Mouse (Mus musculus): ENCODE measurements around the gene Msi1. TPM values are rescaled to one million over a fixed set of nuclear protein-coding genes. Genes with fewer than 3 reads are reported as not detected.
A peak's percentile ranks its signal among the peaks of the same experiment; 100 is the strongest.

Gene Msi1
- polyA plus RNA-seq, 1 experiment: 60.4 TPM

GRCm38 (mm10) chr5:115402063-115402462 is 27.3 kb upstream of the Msi1 start:
- DNase-seq: no peak
- TF ChIP-seq POLR2A (IDR thresholded peaks at IDR 0.05; ENCODE audit: borderline replicate concordance, insufficient read depth, low read length) (no peak), CTCF (IDR thresholded peaks at IDR 0.05; ENCODE audit: borderline replicate concordance, insufficient read depth, low read depth, low read length) (no peak)
- Histone ChIP-seq H3K4me3 (replicated peaks; ENCODE audit: insufficient read depth, low read depth, low read length) (no peak overlapping the region), H3K27me3 (ENCODE audit: control insufficient read depth, insufficient read depth, low read length) (no peaks in the 10 kb centered on the region; the same call in 1 of the 2 replicates), H3K27ac (ENCODE audit: insufficient read depth, low read length) (no peak overlapping the region), H3K4me1 (ENCODE audit: control insufficient read depth, insufficient read depth, low read length) (0 out of 2 replicates have a peak, but pooled peaks cover 3% of the 10 kb centered on the region)
- WGBS: 89% methylated on average over 8 of the region's 8 CpGs

DNA sequence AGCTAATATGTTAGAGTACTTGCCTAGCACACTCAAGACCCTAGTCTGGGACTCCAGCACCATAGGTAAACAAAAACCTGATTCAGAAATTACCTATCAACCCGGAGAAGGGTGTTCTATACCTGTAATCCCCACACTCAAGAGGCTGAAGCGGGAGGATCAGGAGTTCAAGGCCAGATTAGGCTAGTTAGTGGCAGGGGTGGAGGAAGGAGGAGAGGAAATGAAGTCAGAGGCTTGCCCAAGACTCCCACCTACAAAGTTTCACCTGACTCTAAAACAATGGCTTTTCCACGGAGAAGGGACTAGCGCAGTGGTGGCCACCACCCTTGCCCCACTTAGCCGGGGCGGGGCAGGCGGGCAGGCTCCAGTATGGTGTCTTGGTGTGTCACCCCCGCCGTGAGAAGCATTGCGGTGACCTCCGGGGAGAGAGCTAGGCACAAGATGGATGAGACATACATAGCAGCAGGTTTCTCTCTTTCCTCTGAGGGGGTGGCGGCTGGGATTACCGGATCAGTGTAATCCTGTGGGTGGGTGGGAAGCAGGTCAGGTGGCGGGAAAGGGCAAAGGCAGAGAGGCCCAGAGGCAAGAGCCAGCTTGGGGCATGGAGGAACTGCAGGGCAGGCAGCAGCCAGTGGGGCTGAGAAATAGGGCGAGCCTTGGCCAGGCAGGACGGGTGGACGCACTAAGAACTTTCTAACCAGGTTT is 25.8 kb upstream of the Msi1 start:
- Histone ChIP-seq H3K4me1 (ENCODE audit: control insufficient read depth, insufficient read depth, low read length) (0 out of 2 replicates have a peak, but pooled peaks cover 3% of the 10 kb centered on the region), H3K27ac (ENCODE audit: insufficient read depth, low read length) (no peak overlapping the region), H3K4me3 (replicated peaks; ENCODE audit: insufficient read depth, low read depth, low read length) (no peak overlapping the region), H3K27me3 (ENCODE audit: control insufficient read depth, insufficient read depth, low read length) (no peaks in the 10 kb centered on the region; the same call in 1 of the 2 replicates)
- peak in 1 of 2 experiments; percentile 13 for DNase-seq
- 38% methylated on average over 17 of the region's 17 CpGs for WGBS
- TF ChIP-seq POLR2A (IDR thresholded peaks at IDR 0.05; ENCODE audit: borderline replicate concordance, insufficient read depth, low read length): no peak

- no peak overlapping the region for H3K27ac ChIP-seq (ENCODE audit: insufficient read depth, low read length)
- H3K27me3 ChIP-seq (ENCODE audit: control insufficient read depth, insufficient read depth, low read length): no peaks in the 10 kb centered on the region; the same call in 1 of the 2 replicates
- TF ChIP-seq POLR2A (IDR thresholded peaks at IDR 0.05; ENCODE audit: borderline replicate concordance, insufficient read depth, low read length) (no peak), CTCF (IDR thresholded peaks at IDR 0.05; ENCODE audit: borderline replicate concordance, insufficient read depth, low read depth, low read length) (no peak)
- peak overlapping the region; percentile 27 for H3K4me3 ChIP-seq (replicated peaks; ENCODE audit: insufficient read depth, low read depth, low read length)
- 4% methylated on average over 18 of the region's 18 CpGs for WGBS
- peak; percentile 24 to 33 for DNase-seq
- 0 out of 2 replicates have a peak, but pooled peaks cover 3% of the 10 kb centered on the region for H3K4me1 ChIP-seq (ENCODE audit: control insufficient read depth, insufficient read depth, low read length)
These were observed 25.1 kb upstream of the Msi1 start for GRCm38 (mm10) chr5:115404241-115404794.

DNA sequence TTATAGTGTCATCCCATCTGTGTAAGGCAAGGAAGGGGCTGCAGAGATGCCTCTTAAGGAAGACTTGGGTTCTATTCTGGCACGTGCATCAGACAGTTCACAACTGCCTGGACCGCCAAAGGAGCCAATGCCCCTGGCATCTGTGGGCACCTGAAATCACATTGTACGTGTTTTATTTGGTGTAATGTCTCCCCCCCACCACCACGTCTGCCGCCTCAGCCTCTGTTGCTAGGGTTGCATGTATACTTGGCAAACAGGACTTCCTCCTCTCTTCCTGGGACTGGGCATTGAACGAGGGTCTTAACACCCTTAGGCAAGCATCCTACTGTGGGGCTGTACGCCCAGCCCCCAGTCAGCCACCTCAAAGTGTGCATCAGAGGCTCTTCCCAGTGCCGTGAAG is 24.2 kb upstream of the Msi1 start:
- H3K27me3 ChIP-seq (ENCODE audit: control insufficient read depth, insufficient read depth, low read length): no peaks in the 10 kb centered on the region; the same call in 1 of the 2 replicates
- 71% methylated on average over 8 of the region's 8 CpGs for WGBS
- 0 out of 2 replicates have a peak, but pooled peaks cover 3% of the 10 kb centered on the region for H3K4me1 ChIP-seq (ENCODE audit: control insufficient read depth, insufficient read depth, low read length)
- DNase-seq: no peak
- TF ChIP-seq CTCF (IDR thresholded peaks at IDR 0.05; ENCODE audit: borderline replicate concordance, insufficient read depth, low read depth, low read length) (no peak), POLR2A (IDR thresholded peaks at IDR 0.05; ENCODE audit: borderline replicate concordance, insufficient read depth, low read length) (no peak)
- H3K27ac ChIP-seq (ENCODE audit: insufficient read depth, low read length): no peak overlapping the region
- H3K4me3 ChIP-seq (replicated peaks; ENCODE audit: insufficient read depth, low read depth, low read length): no peak overlapping the region

- no peak overlapping the region for H3K4me3 ChIP-seq (replicated peaks; ENCODE audit: insufficient read depth, low read depth, low read length)
- no peaks in the 10 kb centered on the region; the same call in 1 of the 2 replicates for H3K27me3 ChIP-seq (ENCODE audit: control insufficient read depth, insufficient read depth, low read length)
- 0 out of 2 replicates have a peak, but pooled peaks cover 3% of the 10 kb centered on the region for H3K4me1 ChIP-seq (ENCODE audit: control insufficient read depth, insufficient read depth, low read length)
- H3K27ac ChIP-seq (ENCODE audit: insufficient read depth, low read length): no peak overlapping the region
- TF ChIP-seq POLR2A (IDR thresholded peaks at IDR 0.05; ENCODE audit: borderline replicate concordance, insufficient read depth, low read length) (no peak), CTCF (IDR thresholded peaks at IDR 0.05; ENCODE audit: borderline replicate concordance, insufficient read depth, low read depth, low read length) (no peak)
- WGBS: 40% methylated on average over 9 of the region's 9 CpGs
- DNase-seq: no peak
These were observed 21.3 kb upstream of the Msi1 start for GRCm38 (mm10) chr5:115408110-115408509.

DNA sequence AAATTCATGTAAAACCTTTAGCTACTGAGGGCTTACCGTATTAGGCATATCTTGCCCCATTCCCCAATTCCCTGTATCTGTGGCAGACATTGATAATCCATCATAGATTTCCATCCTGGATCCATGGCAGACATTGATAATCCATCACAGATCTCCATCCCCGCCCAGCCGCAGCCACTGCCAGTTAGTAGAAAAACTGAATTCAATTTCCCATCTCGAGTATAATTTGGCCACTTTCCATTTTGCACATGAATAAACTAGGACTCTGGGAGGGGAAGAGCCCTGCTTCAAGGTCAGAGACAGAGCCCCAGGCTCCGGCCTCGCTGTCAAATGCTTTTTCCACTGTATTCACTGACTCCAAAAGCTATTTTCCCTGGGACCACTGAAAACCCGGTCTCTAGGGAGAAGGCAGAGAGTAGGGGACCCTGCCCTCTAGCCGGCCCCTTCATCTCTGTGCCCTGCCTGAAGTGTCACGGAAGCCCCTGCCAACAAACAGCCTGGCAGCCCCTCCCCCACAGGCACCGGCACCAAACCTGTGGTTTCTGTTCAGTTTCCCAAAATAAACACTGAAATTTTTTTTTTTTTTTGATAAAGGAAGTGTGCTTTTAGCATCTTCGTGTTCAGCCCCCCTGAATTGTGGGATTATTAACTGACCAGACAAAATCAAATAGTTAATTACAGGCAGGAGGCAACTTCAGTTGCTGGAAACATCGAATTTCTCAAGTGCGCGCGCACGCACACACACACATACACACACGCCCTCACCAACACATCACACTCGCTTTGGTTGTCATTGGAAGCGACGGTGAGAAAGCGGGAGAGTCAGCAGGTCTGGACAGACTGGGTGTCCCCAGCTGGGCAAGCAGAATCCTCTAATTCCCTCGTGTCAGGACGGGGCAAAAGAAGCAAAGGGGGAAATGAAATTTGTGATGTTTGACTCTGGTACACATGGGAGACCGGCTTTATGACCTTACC is 14.0 kb upstream of the Msi1 start:
- Histone ChIP-seq H3K4me3 (replicated peaks; ENCODE audit: insufficient read depth, low read depth, low read length) (no peak overlapping the region), H3K27me3 (ENCODE audit: control insufficient read depth, insufficient read depth, low read length) (no peaks in the 10 kb centered on the region), H3K4me1 (ENCODE audit: control insufficient read depth, insufficient read depth, low read length) (no peaks in the 10 kb centered on the region), H3K27ac (ENCODE audit: insufficient read depth, low read length) (no peak overlapping the region)
- TF ChIP-seq CTCF (IDR thresholded peaks at IDR 0.05; ENCODE audit: borderline replicate concordance, insufficient read depth, low read depth, low read length) (no peak), POLR2A (IDR thresholded peaks at IDR 0.05; ENCODE audit: borderline replicate concordance, insufficient read depth, low read length) (no peak)
- peak in 1 of 2 experiments; percentile 26 for DNase-seq
- 30% methylated on average over 24 of the region's 24 CpGs for WGBS

GRCm38 (mm10) chr5:115428831-115429358 is 504 bp upstream of the Msi1 start:
- TF ChIP-seq CTCF (IDR thresholded peaks at IDR 0.05; ENCODE audit: borderline replicate concordance, insufficient read depth, low read depth, low read length) (no peak), POLR2A (IDR thresholded peaks at IDR 0.05; ENCODE audit: borderline replicate concordance, insufficient read depth, low read length) (no peak)
- no peak for DNase-seq
- H3K4me1 ChIP-seq (ENCODE audit: control insufficient read depth, insufficient read depth, low read length): 0 out of 2 replicates have a peak, but pooled peaks cover 3% of the 10 kb centered on the region
- WGBS: 7% methylated on average over 20 of the region's 20 CpGs
- H3K27ac ChIP-seq (ENCODE audit: insufficient read depth, low read length): no peak overlapping the region
- no peaks in the 10 kb centered on the region for H3K27me3 ChIP-seq (ENCODE audit: control insufficient read depth, insufficient read depth, low read length)
- peak overlapping the region; percentile 55 for H3K4me3 ChIP-seq (replicated peaks; ENCODE audit: insufficient read depth, low read depth, low read length)

Measured in cerebellum, adult 2 months (tissue).